Mouse (Mus musculus) lung, adult 2 months (tissue): ENCODE data around the gene Dynlt1a.
"Not testable (repeated sequence)": the region's sequence is repeated elsewhere in the genome, so short reads cannot be mapped to it uniquely, and the experiment has no call there.

Experiments
- CTCF ChIP-seq: fragments of 200-500 bp; IDR thresholded peaks from 2 replicates; pipeline ENCODE4 v1.5.1; 2011; ENCODE audit warnings: mild to moderate bottlenecking, low read length, control low read depth; ENCODE audit not compliant: insufficient read depth
- POLR2A ChIP-seq: fragments of 200-500 bp; IDR thresholded peaks from 2 replicates; pipeline ENCODE4 v1.6.1; 2011; ENCODE audit warnings: low read depth, mild to moderate bottlenecking, control low read depth, low read length, borderline replicate concordance; ENCODE audit errors: extremely low read depth

DNA sequence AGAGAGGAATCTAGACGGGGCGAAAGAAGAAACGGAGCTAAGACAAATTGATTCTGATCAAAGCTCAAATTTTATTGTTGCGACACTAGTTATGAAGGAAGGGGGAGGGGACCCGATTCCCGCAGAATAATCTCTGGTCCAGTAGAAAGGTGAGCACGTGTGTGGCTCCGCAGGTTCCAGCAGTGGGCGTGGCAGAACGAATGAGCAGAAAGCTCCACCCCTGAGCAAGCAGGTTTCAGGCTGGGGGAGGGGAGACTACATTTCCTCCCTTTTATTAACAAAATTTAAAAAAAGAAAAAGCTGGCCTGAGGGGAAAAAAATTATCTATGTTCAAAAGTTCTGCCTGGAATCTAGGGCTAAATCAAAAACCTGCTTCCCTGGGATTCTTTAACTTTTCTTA lies 7.7 kb upstream of the Dynlt1a start:
- TF ChIP-seq CTCF, POLR2A: not testable (repeated sequence)
